Mouse (Mus musculus) lung, postnatal 4 days (tissue): ENCODE data around the gene 1700014D04Rik.
"Not testable (repeated sequence)": the region's sequence is repeated elsewhere in the genome, so short reads cannot be mapped to it uniquely, and the experiment has no call there.

Experiments
- DNase-seq, 2 experiments: peaks; one replicate each; pipeline ENCODE4 v3.0.0; 2021

The 1700014D04Rik gene

DNA sequence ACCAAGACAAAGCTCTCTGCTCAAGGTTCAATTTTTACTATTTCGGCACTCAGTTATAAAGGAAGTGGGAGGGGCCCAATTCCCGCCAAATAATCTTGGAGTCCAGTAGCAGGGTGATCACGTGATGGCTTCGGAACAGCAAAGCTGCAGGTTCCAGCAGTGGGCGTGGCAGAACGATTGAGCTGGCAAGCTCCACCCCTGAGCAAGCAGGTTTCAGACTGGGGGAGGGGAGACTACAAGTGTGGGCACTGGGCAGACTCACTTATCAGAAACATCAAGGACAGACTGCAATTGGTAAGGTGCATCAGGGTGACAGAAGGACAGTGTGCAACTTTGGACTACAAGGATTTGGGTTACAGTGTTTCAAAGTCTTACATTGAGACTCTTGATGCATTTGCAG, 12.2 kb downstream of the 1700014D04Rik start:
- not testable (repeated sequence) for DNase-seq

DNA sequence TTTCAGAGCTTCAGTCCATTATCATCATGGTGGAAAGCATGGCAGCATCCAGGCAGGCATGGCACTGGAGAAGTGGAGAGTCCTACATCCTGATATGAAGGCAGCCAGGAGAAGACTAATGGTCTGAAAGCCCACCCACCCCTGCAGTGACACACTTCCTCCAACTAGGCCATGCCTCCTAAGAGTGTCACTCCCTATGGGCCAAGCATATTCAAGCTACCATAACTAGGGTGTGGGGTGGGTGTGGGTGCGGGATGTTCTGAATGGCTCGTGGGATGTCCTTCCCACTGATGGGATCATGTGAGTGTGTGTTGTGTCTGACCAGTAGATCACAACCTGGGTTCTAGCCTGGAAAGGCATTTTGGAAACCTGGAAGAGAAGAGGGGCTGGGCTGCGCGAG, 12.6 kb downstream of the 1700014D04Rik start:
- no peak for DNase-seq

DNA sequence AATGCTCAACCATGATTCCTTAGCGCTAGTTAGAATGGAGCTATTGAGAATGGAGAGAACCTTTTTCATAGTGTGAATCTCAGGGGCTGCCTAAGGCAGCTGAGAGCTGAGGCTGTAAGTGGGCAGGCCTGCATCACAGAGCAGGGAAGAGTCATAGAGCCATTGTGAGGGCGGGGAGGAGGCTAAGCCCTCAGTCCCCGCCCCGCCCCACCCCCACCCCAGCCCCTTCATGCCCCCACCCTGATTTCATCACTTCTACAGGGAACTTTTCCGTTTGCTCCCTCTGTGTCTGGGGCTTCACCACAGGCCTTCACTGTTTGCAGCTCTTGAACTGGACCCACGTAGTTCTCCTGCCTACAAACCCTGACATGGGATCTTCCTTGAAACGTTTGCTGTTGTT, 14.9 kb downstream of the 1700014D04Rik start, which contains the start of gene Spata31d1d:
Gene Spata31d1d, minus strand, starts transcription at position 101 of the 400 bp plus-strand sequence.
- DNase-seq: no peak

DNA sequence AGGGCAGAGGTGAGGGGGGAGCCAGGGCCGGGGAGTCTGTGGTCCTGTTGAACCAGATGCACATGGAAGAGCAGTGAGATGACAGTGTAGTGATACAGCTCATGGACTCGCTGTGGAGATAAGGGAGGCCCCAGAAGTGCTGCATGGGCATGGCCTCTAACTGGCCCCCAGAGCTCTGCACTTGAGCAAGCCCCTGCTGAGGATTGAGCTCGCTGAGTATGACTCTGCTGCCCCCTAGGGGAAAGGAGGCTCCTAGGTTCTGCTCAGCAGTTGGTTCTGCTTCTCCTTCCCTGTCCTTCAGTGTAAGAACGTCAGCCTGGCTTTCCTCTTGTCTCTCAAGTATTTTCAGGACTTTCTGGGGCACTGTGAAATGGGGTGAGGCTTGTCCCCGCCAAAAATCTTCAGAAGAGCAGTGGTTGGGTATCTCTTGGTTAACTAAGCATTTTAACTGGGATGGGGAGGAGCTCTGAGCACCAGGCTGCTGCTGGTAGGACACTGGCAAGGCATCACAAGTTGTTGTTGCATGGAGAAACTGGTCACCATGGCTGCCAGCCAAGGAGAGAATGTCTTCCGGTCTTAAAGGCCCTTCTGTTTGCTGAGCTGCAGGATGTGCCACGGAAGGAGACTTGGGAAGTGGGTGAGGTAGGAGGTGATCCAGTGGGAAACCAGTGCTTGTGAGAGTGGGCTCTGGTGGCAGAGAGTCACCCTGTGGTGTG, 18.0 kb downstream of the 1700014D04Rik start:
- DNase-seq: peak; percentile 85 to 88

DNA sequence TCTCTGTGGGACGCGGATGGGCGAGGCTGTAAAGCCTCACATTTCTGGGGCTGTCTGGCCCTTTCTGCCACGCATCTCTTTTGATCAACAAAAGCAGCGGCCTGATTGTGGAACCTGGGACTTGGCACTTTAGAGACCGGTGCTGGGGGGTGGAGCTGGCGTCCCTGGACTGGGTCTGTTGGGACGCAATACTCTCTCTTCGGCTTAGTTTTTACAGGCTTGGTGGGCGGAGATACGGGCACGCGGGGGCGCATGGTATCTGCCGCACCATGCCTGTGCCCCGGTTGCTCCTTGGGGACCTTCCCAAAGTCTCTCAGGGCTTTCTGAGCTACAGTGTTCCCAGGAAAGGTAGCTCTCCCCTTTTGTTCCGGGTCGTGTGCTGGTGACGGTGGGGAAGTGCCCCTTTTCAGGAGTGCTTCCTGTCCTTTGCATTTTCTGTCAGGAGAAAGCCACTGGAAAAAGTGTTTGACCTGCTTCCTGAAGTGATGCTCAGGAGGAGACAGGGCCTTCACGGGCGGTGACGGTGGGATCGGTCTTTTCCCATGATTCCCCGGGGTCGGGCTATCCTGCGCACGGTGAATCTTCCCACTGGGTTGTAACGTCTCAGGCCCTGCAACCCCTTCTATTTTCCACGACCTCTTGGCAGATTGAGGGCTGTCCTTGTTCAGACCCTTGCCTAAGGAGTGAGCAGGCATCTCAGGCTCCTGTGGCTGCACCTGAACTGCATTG, 20.2 kb downstream of the 1700014D04Rik start:
- DNase-seq: no peak

DNA sequence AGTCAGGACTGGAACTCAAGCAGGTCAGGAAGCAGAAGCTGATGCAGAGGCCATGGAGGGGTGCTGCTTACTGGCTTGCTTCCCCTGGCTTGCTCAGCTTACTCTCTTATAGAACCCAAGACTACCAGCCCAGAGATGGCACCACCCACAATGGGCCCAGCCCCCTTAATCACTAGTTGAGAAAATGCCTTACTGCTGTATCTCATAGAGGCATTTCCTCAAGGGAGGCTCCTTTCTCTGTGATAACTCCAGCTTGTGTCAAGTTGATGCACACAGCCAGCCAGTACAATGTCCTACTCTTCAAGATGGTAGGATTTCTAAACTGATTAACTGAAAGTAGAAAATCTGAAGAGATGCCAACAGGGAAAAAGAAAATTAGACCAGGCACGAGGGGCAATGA, 24.5 kb downstream of the 1700014D04Rik start:
- DNase-seq: not testable (repeated sequence)

DNA sequence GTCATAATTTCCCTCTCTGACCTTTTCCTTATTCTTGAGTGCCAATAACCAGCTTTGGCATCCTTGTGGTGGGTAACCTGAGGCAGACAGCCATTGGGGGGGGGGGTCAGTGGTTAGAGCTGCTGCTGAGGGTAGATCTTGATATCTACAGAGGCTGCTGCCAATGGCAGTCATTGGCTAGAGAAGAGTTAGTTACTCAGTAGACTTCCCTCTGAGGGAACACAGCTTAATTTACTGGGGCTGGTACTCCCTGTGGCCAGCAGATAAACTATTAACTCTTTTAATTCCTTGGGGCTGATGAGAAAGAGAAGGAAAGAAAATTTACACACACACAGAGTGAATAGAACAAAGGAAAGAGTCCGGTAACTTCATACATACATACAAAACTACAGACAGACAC, 27.1 kb downstream of the 1700014D04Rik start:
- DNase-seq: no peak

DNA sequence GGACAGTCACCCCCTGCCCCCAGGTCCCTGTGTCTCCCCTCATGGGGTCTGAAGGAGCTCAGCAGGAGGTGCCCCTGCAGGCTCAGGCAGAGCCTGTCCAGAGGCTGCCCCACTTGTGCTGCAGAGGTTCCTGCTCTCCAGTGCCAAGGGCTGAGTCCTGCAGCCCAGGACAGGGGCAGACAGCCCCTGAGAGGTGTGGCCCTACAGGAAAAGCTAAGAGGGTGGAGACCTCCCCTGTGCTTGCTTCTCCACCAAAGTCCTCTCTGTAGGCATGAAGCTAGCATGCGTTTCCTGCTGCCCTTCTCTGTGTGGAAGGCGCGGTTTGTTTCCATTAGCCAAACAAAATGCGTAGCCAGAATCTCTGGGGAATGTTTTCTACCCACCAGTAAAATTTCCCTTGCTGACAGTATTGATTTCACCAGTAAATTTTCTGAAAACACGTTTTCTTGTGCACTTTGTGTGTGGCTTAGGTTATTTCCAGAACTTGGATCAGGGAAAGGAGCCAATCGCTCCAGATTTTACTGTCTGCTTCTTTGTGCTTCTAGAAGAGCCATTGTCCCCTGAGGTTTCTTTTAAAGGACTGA, 27.6 kb downstream of the 1700014D04Rik start:
- peak; percentile 37 to 74 for DNase-seq

DNA sequence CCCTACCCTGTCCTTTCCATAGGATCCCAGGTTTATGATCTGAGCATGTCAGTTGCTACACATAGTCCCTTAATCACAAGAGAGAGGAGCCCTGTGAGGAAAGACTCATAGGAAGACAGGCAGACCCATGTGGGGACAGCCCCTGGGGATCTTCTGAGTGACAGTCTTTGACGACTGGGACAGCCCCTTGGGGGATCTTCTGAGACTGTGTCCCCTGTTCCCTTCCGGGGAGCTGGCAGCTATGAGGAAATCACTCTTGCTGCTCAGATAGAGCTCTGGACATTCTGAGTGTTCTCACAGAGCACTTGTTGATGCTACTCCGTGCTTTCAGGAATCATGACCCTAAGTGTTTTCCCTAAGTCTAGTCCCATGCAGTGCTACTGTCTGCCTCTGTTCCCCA, 32.8 kb downstream of the 1700014D04Rik start:
- DNase-seq: no peak

DNA sequence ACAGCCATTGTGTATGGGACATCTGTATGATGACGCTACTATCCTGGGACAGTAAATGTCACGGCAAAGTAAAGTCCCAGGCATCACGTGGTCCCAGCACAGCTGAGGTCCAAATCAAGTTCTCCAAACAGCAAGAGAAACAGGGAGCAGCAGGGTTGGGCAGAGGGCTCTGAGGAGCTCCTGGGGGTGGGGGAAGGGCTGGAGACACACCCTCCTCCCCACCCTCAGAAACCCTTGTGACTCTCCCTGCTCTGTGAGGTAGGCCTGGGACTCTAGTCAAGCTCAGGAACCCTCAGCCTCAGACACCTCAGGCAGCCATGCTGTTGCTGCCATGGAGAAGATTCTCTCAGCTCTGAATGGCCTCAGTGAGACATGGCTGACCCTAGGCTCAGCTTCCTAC, 34.6 kb downstream of the 1700014D04Rik start, which contains the start of gene Spata31d1b:
Gene Spata31d1b, plus strand, starts transcription at position 301 of the 400 bp plus-strand sequence.
- DNase-seq: not testable (repeated sequence)

DNA sequence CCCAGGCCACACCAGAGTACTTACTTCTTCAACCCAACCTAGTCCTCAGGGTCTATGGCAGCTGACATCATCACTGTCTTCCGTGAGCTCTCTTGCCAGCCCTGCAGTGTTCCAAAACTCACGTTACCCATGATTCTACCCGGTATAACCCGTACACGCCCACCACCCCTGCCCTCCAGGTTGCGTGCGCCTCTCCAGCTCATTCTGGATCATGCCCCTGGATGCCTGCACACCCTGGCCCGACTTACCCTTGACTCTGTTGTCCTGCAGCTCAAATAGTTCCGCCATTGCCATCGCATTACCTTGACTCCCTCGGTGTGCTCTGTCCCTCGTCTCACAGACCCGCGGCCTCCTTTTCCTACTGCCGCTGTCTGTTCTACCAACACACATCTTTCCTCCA, 36.3 kb downstream of the 1700014D04Rik start, which contains the start of gene Spata31d1a:
Gene Spata31d1a, minus strand, starts transcription at position 101 of the 400 bp plus-strand sequence.
- DNase-seq: no peak

DNA sequence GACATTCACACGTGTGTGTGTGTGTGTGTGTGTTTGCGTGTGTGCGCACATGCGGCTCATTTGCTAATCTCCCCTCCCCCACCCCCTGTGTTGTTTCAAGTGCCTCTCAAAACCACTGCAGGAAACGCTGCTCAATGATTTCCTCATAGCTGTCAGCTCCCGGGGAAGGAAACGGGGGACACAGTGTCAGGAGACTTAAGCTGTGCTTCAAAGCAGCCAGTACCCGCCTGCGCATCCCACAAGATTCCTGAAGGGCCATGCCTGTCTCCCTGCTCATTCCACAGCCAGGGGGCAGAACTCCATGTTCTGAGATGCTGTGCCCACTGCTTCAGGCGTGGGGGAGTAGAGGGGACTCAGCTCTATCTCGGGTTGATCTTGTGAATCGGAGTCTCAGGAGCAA, 42.0 kb downstream of the 1700014D04Rik start:
- DNase-seq: peak; percentile 53 to 64

DNA sequence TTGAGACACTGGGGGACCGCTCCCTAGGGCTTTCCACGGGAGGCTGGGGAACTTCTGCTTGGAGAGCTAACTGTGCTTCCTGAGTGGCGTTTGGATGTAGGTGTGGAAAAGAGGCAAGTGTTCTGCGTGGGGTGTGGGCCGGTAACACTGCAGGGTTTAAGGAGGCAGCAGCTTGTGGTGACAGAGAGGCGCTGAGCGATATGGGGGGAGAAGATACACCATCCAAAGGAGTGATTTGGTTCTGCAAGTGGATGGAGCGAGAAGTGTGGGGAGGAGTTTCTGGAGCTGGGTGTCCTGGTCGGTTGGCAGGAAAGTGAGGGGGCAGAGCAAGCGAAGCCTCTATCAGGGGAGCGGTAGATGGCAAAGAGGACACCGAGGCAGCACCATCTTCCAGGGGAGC, 43.0 kb downstream of the 1700014D04Rik start:
- no peak for DNase-seq

DNA sequence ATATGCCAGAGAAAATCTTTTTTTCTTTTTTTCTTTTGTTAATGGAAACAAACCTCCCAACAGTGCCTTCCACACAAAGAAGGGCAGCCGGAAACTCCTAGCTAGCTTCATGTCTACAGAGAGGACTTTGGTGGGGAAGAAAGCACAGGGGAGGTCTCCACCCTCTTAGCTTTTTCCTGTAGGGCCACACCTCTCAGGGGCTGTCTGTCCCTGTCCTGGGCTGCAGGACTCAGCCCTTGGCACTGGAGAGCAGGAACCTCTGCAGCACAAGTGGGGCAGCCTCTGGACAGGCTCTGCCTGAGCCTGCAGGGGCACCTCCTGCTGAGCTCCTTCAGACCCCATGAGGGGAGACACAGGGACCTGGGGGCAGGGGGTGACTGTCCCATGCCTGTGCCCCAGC, 46.4 kb downstream of the 1700014D04Rik start:
- not testable (repeated sequence) for DNase-seq

DNA sequence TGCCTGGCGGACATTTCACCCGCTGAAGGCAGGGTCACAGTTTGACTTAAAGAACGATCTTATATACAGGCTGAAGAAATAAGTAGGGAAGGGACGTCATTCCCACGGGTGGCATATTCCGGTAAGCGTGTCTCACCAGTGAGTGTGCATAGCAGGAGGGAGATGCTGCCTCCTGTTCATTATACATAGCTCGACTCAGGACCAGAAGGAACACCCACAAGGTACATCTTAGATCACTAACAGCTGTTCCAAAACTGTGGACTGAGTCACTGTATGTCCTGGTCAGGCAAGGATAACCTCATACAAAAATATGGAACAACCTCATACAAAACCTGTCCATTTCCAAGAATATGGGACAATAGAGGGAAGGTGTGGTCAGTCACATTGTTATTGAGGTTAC, 47.4 kb downstream of the 1700014D04Rik start:
- DNase-seq: no peak

DNA sequence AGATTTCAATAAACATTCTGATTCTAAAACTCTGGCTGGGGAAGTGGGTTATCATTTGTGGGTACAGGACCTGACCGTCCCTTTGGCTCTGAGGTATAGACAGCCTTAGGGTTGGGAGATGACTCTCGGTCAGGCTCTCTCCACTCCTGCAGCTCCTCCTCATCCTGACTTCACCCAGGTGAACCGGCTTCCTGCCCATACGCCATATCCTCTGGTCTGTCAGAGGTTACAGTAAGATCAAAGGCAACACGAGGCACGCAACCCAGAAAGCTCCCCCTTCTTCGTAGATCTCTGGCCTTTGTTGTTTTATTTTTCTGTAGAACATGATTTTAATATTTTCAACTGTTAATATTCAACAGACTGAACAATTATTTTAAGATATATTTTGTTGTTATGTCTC, 50.8 kb downstream of the 1700014D04Rik start:
- DNase-seq: no peak

DNA sequence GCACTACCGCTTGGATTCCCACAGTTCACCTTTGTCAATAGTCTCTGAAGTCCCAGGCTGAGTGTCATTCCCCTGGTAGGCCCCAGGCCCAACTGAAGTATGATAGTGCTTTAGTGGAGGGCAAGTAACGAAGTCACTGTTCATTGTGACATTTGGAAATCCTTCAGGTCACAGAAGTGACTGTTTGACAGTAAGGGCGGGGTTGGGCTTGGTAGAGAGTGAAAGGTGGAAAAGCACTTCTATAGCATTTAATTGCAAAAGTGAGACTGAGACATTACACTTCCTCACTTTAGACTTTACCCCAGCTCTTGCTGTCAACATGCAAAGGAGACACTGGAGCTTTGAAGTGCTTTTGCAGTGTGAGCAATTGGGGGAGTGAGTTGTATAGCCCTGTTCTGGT, 52.5 kb downstream of the 1700014D04Rik start, which contains the start of gene 4921517D22Rik:
Gene 4921517D22Rik, minus strand, starts transcription at position 101 of the 400 bp plus-strand sequence.
- no peak for DNase-seq

DNA sequence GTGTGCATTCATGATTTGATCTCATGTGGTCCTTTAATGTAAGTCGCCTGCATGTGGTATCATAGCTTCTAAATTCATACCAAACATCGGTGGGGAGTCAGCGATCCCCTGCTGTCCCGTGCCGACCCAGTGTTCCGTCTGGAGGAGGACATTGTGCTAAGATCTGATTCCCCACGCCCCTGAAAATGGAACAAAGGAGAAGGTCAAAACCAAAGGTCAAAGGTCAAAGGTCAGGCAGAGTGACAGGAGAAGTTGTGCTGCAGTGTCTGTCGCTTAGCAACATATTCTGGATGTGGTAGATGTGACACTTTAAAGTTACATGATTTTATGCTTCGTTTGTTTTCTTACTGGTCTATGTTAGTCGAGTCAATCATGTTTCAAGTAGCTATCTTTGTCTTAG, 55.1 kb downstream of the 1700014D04Rik start:
- DNase-seq: no peak
